8 mouse cellular contexts compared by ENCODE assay signal in the genomic region with DNA sequence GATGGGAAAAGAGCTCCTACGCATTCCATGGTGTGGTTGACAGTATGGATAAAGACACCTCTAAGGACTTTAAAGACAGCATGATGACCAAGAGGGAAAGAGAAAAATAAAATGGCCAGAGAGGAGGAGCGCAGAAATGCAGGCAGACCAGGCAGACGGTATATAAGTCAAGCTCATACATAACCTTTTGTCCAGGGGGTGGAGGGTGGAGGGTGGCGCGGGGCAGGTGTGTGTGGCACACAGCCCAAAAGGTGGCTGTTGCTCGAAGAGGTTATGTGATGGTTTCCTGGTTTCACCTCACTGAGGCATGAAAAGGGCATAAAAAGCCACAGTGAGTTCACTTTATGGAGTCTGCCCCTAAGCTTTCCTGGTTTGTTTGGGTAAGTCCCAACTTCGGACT. TPM values are rescaled to one million over a fixed set of nuclear protein-coding genes. Genes with fewer than 3 reads are reported as not detected.
DNase-seq lines count a peak whose midpoint lies in the region; ATAC-seq lines count a peak whose summit lies in the region.
"Had no signal": no experiment of that assay in that cellular context is flagged by ENCODE, and none has a peak within 500 bp of the region (broad histone marks: within the 10 kb centered on the region; RNA-seq: fewer than 3 reads in every experiment).

No protein-coding gene starts in this region.

- no peaks in the 10 kb centered on the region for H3K27me3 ChIP-seq in heart, embryonic 16.5 days (ENCODE audit: control insufficient read depth, insufficient read depth, low read length)
- H3K27me3 ChIP-seq in midbrain, embryonic 13.5 days: no peaks in the 10 kb centered on the region
- no peaks in the 10 kb centered on the region for H3K27me3 ChIP-seq in midbrain, embryonic 15.5 days (replicated peaks)
- H3K27me3 ChIP-seq in limb, embryonic 13.5 days: no peaks in the 10 kb centered on the region
- H3K27me3 ChIP-seq in stomach, embryonic 15.5 days (replicated peaks): no peaks in the 10 kb centered on the region

- peaks cover 26% of the 10 kb centered on the region for H3K4me1 ChIP-seq in heart, embryonic 16.5 days (ENCODE audit: control insufficient read depth, insufficient read depth, low read length)
- peaks cover 29% of the 10 kb centered on the region for H3K4me1 ChIP-seq in midbrain, embryonic 13.5 days (replicated peaks)
- peaks cover 26% of the 10 kb centered on the region for H3K4me1 ChIP-seq in midbrain, embryonic 15.5 days
- H3K4me1 ChIP-seq in limb, embryonic 13.5 days: peaks cover 19% of the 10 kb centered on the region
- peaks cover 21% of the 10 kb centered on the region for H3K4me1 ChIP-seq in stomach, embryonic 15.5 days

- intact Hi-C loops in gastrocnemius, postnatal 36 days (cut with DNase I): no loop called here

- no peaks in the 10 kb centered on the region for H3K9me3 ChIP-seq in heart, embryonic 16.5 days (replicated peaks; ENCODE audit: control insufficient read depth, low read length)
- no peaks in the 10 kb centered on the region for H3K9me3 ChIP-seq in midbrain, embryonic 13.5 days
- H3K9me3 ChIP-seq in midbrain, embryonic 15.5 days: no peaks in the 10 kb centered on the region
- no peaks in the 10 kb centered on the region for H3K9me3 ChIP-seq in limb, embryonic 13.5 days
- no peaks in the 10 kb centered on the region for H3K9me3 ChIP-seq in stomach, embryonic 15.5 days

- ATAC-seq in heart, embryonic 16.5 days (replicated peaks; ENCODE audit: extremely low read depth, insufficient read depth, low FRiP score): no peak
- no peak for ATAC-seq in midbrain, embryonic 13.5 days
- no peak for ATAC-seq in midbrain, embryonic 15.5 days (replicated peaks)
- ATAC-seq in limb, embryonic 13.5 days (ENCODE audit: low FRiP score, low read depth): no peak
- ATAC-seq in stomach, embryonic 15.5 days (ENCODE audit: insufficient read depth, low FRiP score, low read depth): no peak

- H3K27ac ChIP-seq in heart, embryonic 16.5 days (ENCODE audit: low read length): peak overlapping the region; percentile 62
- H3K27ac ChIP-seq in midbrain, embryonic 13.5 days: no peak overlapping the region
- no peak overlapping the region for H3K27ac ChIP-seq in midbrain, embryonic 15.5 days
- H3K27ac ChIP-seq in limb, embryonic 13.5 days: no peak overlapping the region
- H3K27ac ChIP-seq in stomach, embryonic 15.5 days: peak overlapping the region; percentile 41; the same call in 1 of the 2 replicates

- no peak for DNase-seq in heart, adult 9 months (ENCODE audit: low spot score in 2 of 2)
- DNase-seq in gastrocnemius, postnatal 36 days: no peak

- 76% methylated on average over 7 of the region's 7 CpGs for WGBS in heart, embryonic 16.5 days
- 94% methylated on average over 7 of the region's 7 CpGs for WGBS in midbrain, embryonic 13.5 days
- 93% methylated on average over 7 of the region's 7 CpGs for WGBS in midbrain, embryonic 15.5 days
- 93% methylated on average over 7 of the region's 7 CpGs for WGBS in limb, embryonic 13.5 days
- WGBS in stomach, embryonic 15.5 days: 79% methylated on average over 7 of the region's 7 CpGs

- no peak overlapping the region for H3K9ac ChIP-seq in heart, embryonic 16.5 days (ENCODE audit: low read length)
- H3K9ac ChIP-seq in midbrain, embryonic 13.5 days (replicated peaks): no peak overlapping the region
- no peak overlapping the region for H3K9ac ChIP-seq in midbrain, embryonic 15.5 days
- H3K9ac ChIP-seq in limb, embryonic 13.5 days: no peak overlapping the region
- H3K9ac ChIP-seq in stomach, embryonic 15.5 days: no peak overlapping the region

- H3K36me3 ChIP-seq in heart, embryonic 16.5 days (ENCODE audit: control insufficient read depth, insufficient read depth): peaks cover 35% of the 10 kb centered on the region
- H3K36me3 ChIP-seq in midbrain, embryonic 13.5 days: peaks cover 40% of the 10 kb centered on the region
- H3K36me3 ChIP-seq in midbrain, embryonic 15.5 days (replicated peaks): peaks cover 29% of the 10 kb centered on the region
- peaks cover 45% of the 10 kb centered on the region for H3K36me3 ChIP-seq in limb, embryonic 13.5 days
- H3K36me3 ChIP-seq in stomach, embryonic 15.5 days: peaks cover 36% of the 10 kb centered on the region

- peak overlapping the region; percentile 6 for H3K4me3 ChIP-seq in heart, embryonic 16.5 days (ENCODE audit: low read length)
- no peak overlapping the region; the same call in 1 of the 2 replicates for H3K4me3 ChIP-seq in midbrain, embryonic 13.5 days (replicated peaks)
- H3K4me3 ChIP-seq in midbrain, embryonic 15.5 days: no peak overlapping the region
- H3K4me3 ChIP-seq in limb, embryonic 13.5 days: peak overlapping the region; percentile 80; the same call in 1 of the 2 replicates
- no peak overlapping the region for H3K4me3 ChIP-seq in stomach, embryonic 15.5 days (replicated peaks)

- peak overlapping the region; percentile 75 for H3K4me2 ChIP-seq in heart, embryonic 16.5 days (ENCODE audit: low read depth, low read length)
- H3K4me2 ChIP-seq in midbrain, embryonic 13.5 days (replicated peaks): peak overlapping the region; percentile 66
- H3K4me2 ChIP-seq in midbrain, embryonic 15.5 days: no peak overlapping the region
- peak overlapping the region; percentile 84 for H3K4me2 ChIP-seq in limb, embryonic 13.5 days (replicated peaks)
- peak overlapping the region; percentile 86 for H3K4me2 ChIP-seq in stomach, embryonic 15.5 days

RNA-seq across cellular contexts. Expression of a gene that starts 1.7 kb away (rescaled TPM):
- polyA plus RNA-seq in heart, embryonic 16.5 days (2015; fragmentation: Nextera tagmentation; extraction: Ambion mirVana): 36.9 and 42.6 TPM in 2 replicates
- polyA plus RNA-seq in midbrain, embryonic 13.5 days (2015; fragmentation: Nextera tagmentation; extraction: Ambion mirVana): 38.7 and 40.8 TPM in 2 replicates
- polyA plus RNA-seq in midbrain, embryonic 15.5 days (2015; fragmentation: Nextera tagmentation; extraction: Ambion mirVana): 46.2 and 46.3 TPM in 2 replicates
- polyA plus RNA-seq in limb, embryonic 13.5 days (2015; fragmentation: Nextera tagmentation; extraction: Ambion mirVana): 45.2 and 49.3 TPM in 2 replicates
- polyA plus RNA-seq in stomach, embryonic 15.5 days (2015; fragmentation: Nextera tagmentation; extraction: Ambion mirVana): 34.7 and 35.8 TPM in 2 replicates
- total RNA-seq in gastrocnemius, postnatal 36 days (2021): 10 to 100 TPM; 51.3 to 55.1 TPM

RNA-seq across cellular contexts. Expression of a gene that starts 9.2 kb away (rescaled TPM):
- 32.7 and 39.4 TPM in 2 replicates for polyA plus RNA-seq in heart, embryonic 16.5 days (2015; fragmentation: Nextera tagmentation; extraction: Ambion mirVana)
- 24.3 and 29.6 TPM in 2 replicates for polyA plus RNA-seq in midbrain, embryonic 13.5 days (2015; fragmentation: Nextera tagmentation; extraction: Ambion mirVana)
- 21.3 and 24.8 TPM in 2 replicates for polyA plus RNA-seq in midbrain, embryonic 15.5 days (2015; fragmentation: Nextera tagmentation; extraction: Ambion mirVana)
- 36.4 and 39.0 TPM in 2 replicates for polyA plus RNA-seq in limb, embryonic 13.5 days (2015; fragmentation: Nextera tagmentation; extraction: Ambion mirVana)
- polyA plus RNA-seq in stomach, embryonic 15.5 days (2015; fragmentation: Nextera tagmentation; extraction: Ambion mirVana): 32.9 and 33.3 TPM in 2 replicates
- 10 to 100 TPM; 17.1 to 19.8 TPM for total RNA-seq in gastrocnemius, postnatal 36 days (2021)

RNA-seq across cellular contexts. Expression of a gene that starts 18.5 kb away (rescaled TPM):
- 6.9 and 8.0 TPM in 2 replicates for polyA plus RNA-seq in heart, embryonic 16.5 days (2015; fragmentation: Nextera tagmentation; extraction: Ambion mirVana)
- 25.5 and 26.9 TPM in 2 replicates for polyA plus RNA-seq in midbrain, embryonic 13.5 days (2015; fragmentation: Nextera tagmentation; extraction: Ambion mirVana)
- polyA plus RNA-seq in midbrain, embryonic 15.5 days (2015; fragmentation: Nextera tagmentation; extraction: Ambion mirVana): 51.2 and 51.9 TPM in 2 replicates
- 11.1 and 11.4 TPM in 2 replicates for polyA plus RNA-seq in limb, embryonic 13.5 days (2015; fragmentation: Nextera tagmentation; extraction: Ambion mirVana)
- 8.7 and 11.6 TPM in 2 replicates for polyA plus RNA-seq in stomach, embryonic 15.5 days (2015; fragmentation: Nextera tagmentation; extraction: Ambion mirVana)
- under 1 TPM; 0.28 to 0.54 TPM for total RNA-seq in gastrocnemius, postnatal 36 days (2021)
- total RNA-seq: megakaryocyte progenitor cell, adult 5-6 weeks had no signal

RNA-seq across cellular contexts. Expression of a gene that starts 39.9 kb away (rescaled TPM):
- 11.7 and 13.4 TPM in 2 replicates for polyA plus RNA-seq in heart, embryonic 16.5 days (2015; fragmentation: Nextera tagmentation; extraction: Ambion mirVana)
- polyA plus RNA-seq in midbrain, embryonic 13.5 days (2015; fragmentation: Nextera tagmentation; extraction: Ambion mirVana): 9.4 and 10.1 TPM in 2 replicates
- 7.4 and 8.2 TPM in 2 replicates for polyA plus RNA-seq in midbrain, embryonic 15.5 days (2015; fragmentation: Nextera tagmentation; extraction: Ambion mirVana)
- 18.9 and 19.2 TPM in 2 replicates for polyA plus RNA-seq in limb, embryonic 13.5 days (2015; fragmentation: Nextera tagmentation; extraction: Ambion mirVana)
- 15.3 and 15.4 TPM in 2 replicates for polyA plus RNA-seq in stomach, embryonic 15.5 days (2015; fragmentation: Nextera tagmentation; extraction: Ambion mirVana)
- 10 to 100 TPM; 11.4 to 12.5 TPM for total RNA-seq in gastrocnemius, postnatal 36 days (2021)

RNA-seq across cellular contexts. Expression of a gene that starts 40.0 kb away (rescaled TPM):
- polyA plus RNA-seq in heart, embryonic 16.5 days (2015; fragmentation: Nextera tagmentation; extraction: Ambion mirVana): 20.5 and 20.6 TPM in 2 replicates
- 46.4 and 46.8 TPM in 2 replicates for polyA plus RNA-seq in midbrain, embryonic 13.5 days (2015; fragmentation: Nextera tagmentation; extraction: Ambion mirVana)
- 40.4 and 41.0 TPM in 2 replicates for polyA plus RNA-seq in midbrain, embryonic 15.5 days (2015; fragmentation: Nextera tagmentation; extraction: Ambion mirVana)
- polyA plus RNA-seq in limb, embryonic 13.5 days (2015; fragmentation: Nextera tagmentation; extraction: Ambion mirVana): 43.1 and 48.5 TPM in 2 replicates
- polyA plus RNA-seq in stomach, embryonic 15.5 days (2015; fragmentation: Nextera tagmentation; extraction: Ambion mirVana): 30.1 and 33.3 TPM in 2 replicates
- 1 to 10 TPM; 9.3 to 9.9 TPM for total RNA-seq in gastrocnemius, postnatal 36 days (2021)

Comparison
In these comparisons a context has a peak if more than half of its experiments do, and no peak if none do; other contexts are left out.
1. H3K27ac ChIP-seq: peak in heart, embryonic 16.5 days (single experiment) and stomach, embryonic 15.5 days (single experiment); none in midbrain, embryonic 13.5 days (single experiment), midbrain, embryonic 15.5 days (single experiment) and limb, embryonic 13.5 days (single experiment).
2. H3K4me3 ChIP-seq: peak in heart, embryonic 16.5 days (single experiment) and limb, embryonic 13.5 days (single experiment); none in midbrain, embryonic 13.5 days (single experiment), midbrain, embryonic 15.5 days (single experiment) and stomach, embryonic 15.5 days (single experiment).